Mouse (Mus musculus) lung, postnatal 10 days (tissue): ENCODE data around the gene Fermt2.
"Not testable (repeated sequence)": the region's sequence is repeated elsewhere in the genome, so short reads cannot be mapped to it uniquely, and the experiment has no call there.

Experiments used
- DNase-seq: peaks from one replicate; pipeline ENCODE4 v3.0.0; 2021

The Fermt2 gene

GRCm38 (mm10) chr14:45507923-45508322 lies 22.0 kb downstream of the Fermt2 start:
- DNase-seq: peak; percentile 66

- no peak for DNase-seq
Measured at GRCm38 (mm10) chr14:45507447-45507846, 22.5 kb downstream of the Fermt2 start.

- DNase-seq: peak; percentile 40
Measured at GRCm38 (mm10) chr14:45507032-45507431, 22.9 kb downstream of the Fermt2 start.

GRCm38 (mm10) chr14:45506165-45506564 lies 23.8 kb downstream of the Fermt2 start:
- DNase-seq: no peak

GRCm38 (mm10) chr14:45504422-45505113 lies 25.4 kb downstream of the Fermt2 start:
- DNase-seq: no peak

- peak; percentile 31 for DNase-seq
Measured at GRCm38 (mm10) chr14:45503934-45504333, 26.0 kb downstream of the Fermt2 start.

GRCm38 (mm10) chr14:45500052-45500451 lies 29.9 kb downstream of the Fermt2 start:
- DNase-seq: no peak

- DNase-seq: no peak
Measured at GRCm38 (mm10) chr14:45497116-45497515, 32.8 kb downstream of the Fermt2 start.

GRCm38 (mm10) chr14:45495810-45496209 lies 34.1 kb downstream of the Fermt2 start:
- not testable (repeated sequence) for DNase-seq

GRCm38 (mm10) chr14:45493891-45494290 lies 36.0 kb downstream of the Fermt2 start:
- DNase-seq: no peak

- no peak for DNase-seq
Measured at GRCm38 (mm10) chr14:45492668-45493067, 37.2 kb downstream of the Fermt2 start.

- peak; percentile 52 for DNase-seq
Measured at GRCm38 (mm10) chr14:45492038-45492437, 37.9 kb downstream of the Fermt2 start.

GRCm38 (mm10) chr14:45487201-45487600 lies 42.7 kb downstream of the Fermt2 start:
- DNase-seq: not testable (repeated sequence)

GRCm38 (mm10) chr14:45483361-45483760 lies 46.6 kb downstream of the Fermt2 start:
- DNase-seq: not testable (repeated sequence)

GRCm38 (mm10) chr14:45478977-45479806 lies 50.7 kb downstream of the Fermt2 start:
- no peak for DNase-seq

- no peak for DNase-seq
Measured at GRCm38 (mm10) chr14:45478515-45478914, 51.4 kb downstream of the Fermt2 start.

GRCm38 (mm10) chr14:45477651-45478050 lies 52.3 kb downstream of the Fermt2 start:
- peak; percentile 62 for DNase-seq

GRCm38 (mm10) chr14:45476990-45477389 lies 52.9 kb downstream of the Fermt2 start:
- DNase-seq: no peak

GRCm38 (mm10) chr14:45472536-45472935 lies 57.4 kb downstream of the Fermt2 start:
- no peak for DNase-seq

- DNase-seq: no peak
Measured at GRCm38 (mm10) chr14:45469446-45469845, 60.5 kb downstream of the Fermt2 start.

GRCm38 (mm10) chr14:45466371-45466770 lies 63.5 kb downstream of the Fermt2 start:
- not testable (repeated sequence) for DNase-seq

GRCm38 (mm10) chr14:45464036-45465035 lies 65.6 kb downstream of the Fermt2 start:
- no peak for DNase-seq

GRCm38 (mm10) chr14:45463599-45463998 lies 66.3 kb downstream of the Fermt2 start:
- DNase-seq: peak; percentile 84
